Mouse (Mus musculus) bone marrow, adult 2 months (tissue): ENCODE data around the gene Tssk4.

ENCODE experiments used
- CTCF ChIP-seq: fragments of 200-500 bp; IDR thresholded peaks from 2 replicates; pipeline ENCODE4 v1.5.1; 2011; ENCODE audit warnings: low read length, control low read depth; ENCODE audit not compliant: control insufficient read depth, insufficient read depth
- POLR2A ChIP-seq: fragments of 200-500 bp; IDR thresholded peaks from 2 replicates; pipeline ENCODE4 v1.6.1; 2011; ENCODE audit warnings: low read depth, mild to moderate bottlenecking, control low read depth, low read length, borderline replicate concordance; ENCODE audit not compliant: control insufficient read depth

- no peak for TF ChIP-seq CTCF
- TF ChIP-seq POLR2A: no peak
Observed at GRCm38 (mm10) chr14:55604823-55605222, 45.2 kb upstream of the Tssk4 start.
